Comparison of ENCODE assay signal across 10 mouse cellular contexts in genomic region chr7:46602079-46602478, GRCm38 (mm10). TPM values are rescaled to one million over a fixed set of nuclear protein-coding genes. Genes with fewer than 3 reads are reported as not detected.
DNase-seq lines count a peak whose midpoint lies in the region; ATAC-seq and TF ChIP-seq lines count a peak whose summit lies in the region.
"Had no signal": no experiment of that assay in that cellular context is flagged by ENCODE, and none has a peak within 500 bp of the region (broad histone marks: within the 10 kb centered on the region; RNA-seq: fewer than 3 reads in every experiment).

No protein-coding gene starts in this region.

- 0 out of 2 replicates have a peak, but pooled peaks cover 2% of the 10 kb centered on the region for H3K36me3 ChIP-seq in hindbrain, embryonic 16.5 days (ENCODE audit: control insufficient read depth, insufficient read depth, low read length)

- H3K27ac ChIP-seq in gastrocnemius, adult 2 months, result no peak overlapping the region
- H3K27ac ChIP-seq in hindbrain, embryonic 16.5 days (ENCODE audit: low read depth, low read length), result peak overlapping the region; percentile 30; the same call in 1 of the 2 replicates
- H3K27ac ChIP-seq: heart, adult 2 months had no signal

- H3K9ac ChIP-seq in hindbrain, embryonic 16.5 days (ENCODE audit: low read depth, low read length), result no peak overlapping the region

- peaks cover 10% of the 10 kb centered on the region for H3K4me1 ChIP-seq in hindbrain, embryonic 16.5 days (ENCODE audit: control insufficient read depth, insufficient read depth, low read depth, low read length)

- intact Hi-C loops in gastrocnemius, postnatal 14 days (cut with DNase I; ENCODE audit: low total_unique reads), result loop anchor here (10.0 kb wide), 1 partner anchor 67 kb away; no protein-coding TSS in a partner anchor
- intact Hi-C loops in gastrocnemius, adult 2 months (cut with DNase I), result loop anchor here (5.0 to 10.0 kb wide), 2 partner anchors 65 to 507 kb away; no protein-coding TSS in a partner anchor

- no peaks in the 10 kb centered on the region for H3K27me3 ChIP-seq in hindbrain, embryonic 16.5 days (replicated peaks; ENCODE audit: control insufficient read depth, insufficient read depth, low read length)
- H3K27me3 ChIP-seq: CH12.LX had no signal

- 23% methylated on average over 4 of the region's 4 CpGs for WGBS in hindbrain, embryonic 16.5 days

- peak; percentile 68 for DNase-seq in gastrocnemius, postnatal 14 days
- no peak for DNase-seq in gastrocnemius, adult 2 months
- peak; percentile 72 for DNase-seq in testis, postnatal 10 days (ENCODE audit: low spot score)
- no peak for DNase-seq in testis, postnatal 14 days (ENCODE audit: low spot score)
- DNase-seq in adrenal gland, postnatal 14 days, result no peak
- no peak for DNase-seq in yolk sac, embryonic 10.5 days (ENCODE audit: low spot score)
- no peak for DNase-seq in urinary bladder, adult 18-20 months (ENCODE audit: low spot score in 2 of 2)
- DNase-seq: heart, adult 2 months had no signal

- TF ChIP-seq CTCF in gastrocnemius, adult 2 months (IDR thresholded peaks at IDR 0.05), result no peak

- H3K9me3 ChIP-seq in hindbrain, embryonic 16.5 days (ENCODE audit: control insufficient read depth, low read length), result no peaks in the 10 kb centered on the region

- no peak overlapping the region for H3K4me3 ChIP-seq in gastrocnemius, adult 2 months
- no peak overlapping the region for H3K4me3 ChIP-seq in hindbrain, embryonic 16.5 days (ENCODE audit: low read length)
- H3K4me3 ChIP-seq: heart, adult 2 months had no signal

- peak; percentile 79 for ATAC-seq in hindbrain, embryonic 16.5 days

- no peak overlapping the region for H3K4me2 ChIP-seq in hindbrain, embryonic 16.5 days (ENCODE audit: low read length)

RNA-seq across cellular contexts. Expression of gene Sergef, which starts 37.5 kb away (rescaled TPM):
- 1 to 10 TPM; 3.6 to 4.7 TPM for total RNA-seq in gastrocnemius, postnatal 14 days (2021)
- total RNA-seq in gastrocnemius, adult 2 months (2021), result 1 to 10 TPM; 2.1 to 3.5 TPM
- 42.2 and 50.6 TPM in 2 replicates for polyA plus RNA-seq in hindbrain, embryonic 16.5 days (2015; fragmentation: Nextera tagmentation; extraction: Ambion mirVana)
- 13.8 and 14.0 TPM in 2 replicates for total RNA-seq in adrenal gland, postnatal 14 days (2021)

Comparison
In these comparisons a context has a peak if more than half of its experiments do, and no peak if none do; other contexts are left out.
1. DNase-seq: peak in gastrocnemius, postnatal 14 days (single experiment) and testis, postnatal 10 days (single experiment); none in gastrocnemius, adult 2 months (single experiment), testis, postnatal 14 days (single experiment), adrenal gland, postnatal 14 days (single experiment), yolk sac, embryonic 10.5 days (single experiment) and urinary bladder, adult 18-20 months (0 of 2).